Mouse (Mus musculus) liver, adult (tissue): ENCODE results near the gene Rad51d.

Experiments used
- GATA4 ChIP-seq: IDR thresholded peaks from 2 replicates; pipeline ENCODE4 v1.6.1; 2014; ENCODE audit warnings: mild to moderate bottlenecking, low read length; ENCODE audit not compliant: insufficient replicate concordance

Gene Rad51d

GRCm38 (mm10) chr11:82866850-82867564 lies 23.4 kb downstream of the Rad51d start:
- no peak for TF ChIP-seq GATA4

GRCm38 (mm10) chr11:82865957-82866356 lies 24.5 kb downstream of the Rad51d start:
- no peak for TF ChIP-seq GATA4

GRCm38 (mm10) chr11:82863488-82863931 lies 26.9 kb downstream of the Rad51d start:
- no peak for TF ChIP-seq GATA4

GRCm38 (mm10) chr11:82863059-82863458 lies 27.4 kb downstream of the Rad51d start:
- TF ChIP-seq GATA4, result no peak

GRCm38 (mm10) chr11:82862638-82863037 lies 27.8 kb downstream of the Rad51d start:
- no peak for TF ChIP-seq GATA4

GRCm38 (mm10) chr11:82861558-82861957 lies 28.9 kb downstream of the Rad51d start:
- no peak for TF ChIP-seq GATA4

GRCm38 (mm10) chr11:82860759-82861158 lies 29.7 kb downstream of the Rad51d start:
- TF ChIP-seq GATA4, result no peak

GRCm38 (mm10) chr11:82857307-82857848 lies 33.0 kb downstream of the Rad51d start:
- TF ChIP-seq GATA4, result peak; percentile 69; the same call in 1 of the 2 replicates

- TF ChIP-seq GATA4, result no peak
These were observed 34.4 kb downstream of the Rad51d start for GRCm38 (mm10) chr11:82856032-82856431.

- TF ChIP-seq GATA4, result no peak
These were observed 35.0 kb downstream of the Rad51d start for GRCm38 (mm10) chr11:82855327-82855973.

- TF ChIP-seq GATA4, result no peak
These were observed 36.3 kb downstream of the Rad51d start for GRCm38 (mm10) chr11:82854111-82854510.

- no peak for TF ChIP-seq GATA4
These were observed 37.5 kb downstream of the Rad51d start for GRCm38 (mm10) chr11:82852958-82853357.

GRCm38 (mm10) chr11:82852540-82852939 lies 37.9 kb downstream of the Rad51d start:
- no peak for TF ChIP-seq GATA4

GRCm38 (mm10) chr11:82852115-82852514 lies 38.3 kb downstream of the Rad51d start:
- TF ChIP-seq GATA4, result no peak

GRCm38 (mm10) chr11:82850259-82850658 lies 40.2 kb downstream of the Rad51d start:
- TF ChIP-seq GATA4, result no peak

- TF ChIP-seq GATA4, result no peak
These were observed 42.8 kb downstream of the Rad51d start for GRCm38 (mm10) chr11:82847571-82848000.

- no peak for TF ChIP-seq GATA4
These were observed 43.5 kb downstream of the Rad51d start for GRCm38 (mm10) chr11:82846938-82847337.

GRCm38 (mm10) chr11:82846079-82846436 lies 44.4 kb downstream of the Rad51d start:
- TF ChIP-seq GATA4, result no peak
